Mouse (Mus musculus) left cerebral cortex, postnatal 25 days (tissue): ENCODE measurements at regions not wholly inside any gene's neighbourhood (a gene's known extent, or its start where the extent isn't known, plus 50 kb on each side); places are given as distances from the start of the nearest gene placed in this dataset.

Source experiments
- DNase-seq, 2 experiments: peaks; one replicate each; pipeline ENCODE4 v3.0.0; 2022; ENCODE audit warnings: low spot score in 2 of 2, mixed read lengths in 1 of 2
- intact Hi-C: fragments of 180-260 bp; cut with DNase I; formaldehyde crosslinking; loops from one replicate; pipeline ENCODE4 v1.15.1; 2025

- DNase-seq: peak; percentile 65 to 72
- intact Hi-C loops: loop anchor here (5.0 kb wide), 2 partner anchors 365 to 1625 kb away; no protein-coding TSS in a partner anchor
Observed at GRCm38 (mm10) chr1:95762244-95762643, 94.9 kb upstream of the St8sia4 start.

- intact Hi-C loops: no loop called here
- DNase-seq: no peak
Observed at GRCm38 (mm10) chr1:95754071-95754915, 86.9 kb upstream of the St8sia4 start.

- intact Hi-C loops: no loop called here
Observed at GRCm38 (mm10) chr1:95753517-95753916, 86.1 kb upstream of the St8sia4 start.

GRCm38 (mm10) chr1:95748940-95749339, 81.6 kb upstream of the St8sia4 start:
- intact Hi-C loops: no loop called here
- DNase-seq: no peak

More at GRCm38 (mm10) chr1:95753517-95753916, 86.1 kb upstream of the St8sia4 start:
- DNase-seq: no peak

GRCm38 (mm10) chr1:95747287-95747686, 79.9 kb upstream of the St8sia4 start:
- DNase-seq: no peak
- intact Hi-C loops: no loop called here

GRCm38 (mm10) chr1:95744446-95744845, 77.1 kb upstream of the St8sia4 start:
- DNase-seq: no peak
- intact Hi-C loops: no loop called here

GRCm38 (mm10) chr1:95743334-95743733, 76.0 kb upstream of the St8sia4 start:
- intact Hi-C loops: no loop called here
- DNase-seq: no peak

GRCm38 (mm10) chr1:95719449-95719848, 52.1 kb upstream of the St8sia4 start:
- intact Hi-C loops: no loop called here
- DNase-seq: no peak

- DNase-seq: no peak
- intact Hi-C loops: no loop called here
Observed at GRCm38 (mm10) chr1:95718794-95719193, 51.4 kb upstream of the St8sia4 start.
